Mouse (Mus musculus): ENCODE results near the gene Nrf1. TPM values are rescaled to one million over a fixed set of nuclear protein-coding genes. Genes with fewer than 3 reads are reported as not detected.

Nrf1 gene
- polyA plus RNA-seq, 2 experiments from 2014 or later, result 75.3 to 103 TPM

GRCm38 (mm10) chr6:30177305-30177704, 129.5 kb downstream of the Nrf1 start:
- no peak for ATAC-seq

GRCm38 (mm10) chr6:30178023-30178639, 130.3 kb downstream of the Nrf1 start:
- no peak for ATAC-seq

DNA sequence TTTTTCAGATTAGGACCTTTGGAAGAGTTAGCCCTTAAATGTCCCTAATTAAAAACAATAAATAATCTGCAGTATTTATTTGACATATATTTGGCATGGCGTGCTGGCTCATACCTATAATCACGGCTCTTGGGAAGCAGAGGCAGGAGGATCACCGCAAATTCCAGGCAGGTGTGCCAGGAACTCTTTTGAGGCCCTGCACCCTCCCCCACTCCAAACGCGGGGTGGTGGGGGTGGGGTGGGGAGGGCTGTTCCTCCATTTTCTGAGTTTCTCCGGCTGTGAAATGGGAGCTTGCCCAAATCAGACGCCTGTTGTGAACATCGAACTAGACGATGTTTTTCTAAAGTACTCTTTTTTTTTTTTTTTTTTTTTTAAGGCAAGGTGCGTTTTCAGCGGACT, 131.3 kb downstream of the Nrf1 start:
- no peak for ATAC-seq

- no peak for ATAC-seq
Measured at GRCm38 (mm10) chr6:30180321-30180720, 132.5 kb downstream of the Nrf1 start.

GRCm38 (mm10) chr6:30182038-30182437, 134.2 kb downstream of the Nrf1 start:
- no peak for ATAC-seq

DNA sequence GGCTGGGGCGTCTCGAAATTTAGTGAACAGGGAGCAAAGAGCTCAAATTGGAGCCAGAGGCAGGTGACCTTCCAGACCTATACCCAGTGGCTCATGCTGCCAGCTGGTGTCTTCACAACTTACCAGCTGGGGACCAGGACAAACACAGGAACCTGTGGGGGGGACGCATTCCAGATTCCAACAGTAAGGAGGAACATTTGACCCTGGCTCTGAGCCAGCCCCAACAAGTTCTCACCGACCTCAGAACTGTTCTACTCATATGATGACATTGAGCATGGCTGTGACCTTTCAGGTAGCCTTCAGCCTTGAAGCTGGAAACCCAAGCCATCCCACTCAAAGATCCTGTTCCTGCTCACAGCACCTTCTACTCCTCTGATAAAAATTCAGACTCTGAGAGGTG, 135.8 kb downstream of the Nrf1 start:
- no peak for ATAC-seq

GRCm38 (mm10) chr6:30195656-30196055, 147.9 kb downstream of the Nrf1 start:
- ATAC-seq, result no peak

DNA sequence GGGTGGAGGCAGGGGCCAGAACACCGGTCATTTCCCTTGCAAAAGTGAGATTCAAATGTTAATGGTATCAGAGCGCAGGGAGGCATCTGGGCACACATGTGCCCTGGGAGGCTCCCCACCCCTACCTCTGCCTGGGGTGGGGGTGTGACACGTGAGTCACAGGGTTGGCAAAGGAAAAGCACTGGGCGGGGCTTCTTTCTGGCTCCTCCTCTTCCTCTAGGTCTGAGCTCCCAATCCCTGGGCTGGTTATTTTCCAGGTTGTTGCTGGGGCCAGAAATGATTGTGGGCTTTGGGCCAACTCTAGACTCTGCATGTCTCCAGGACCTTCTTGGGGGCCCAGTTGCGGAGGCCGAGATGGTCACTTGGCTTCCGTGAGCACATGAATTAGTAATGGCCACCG, 148.4 kb downstream of the Nrf1 start:
- ATAC-seq, result no peak

Other genes with a start within 250 kb of the Nrf1 start
- gene Strip2, start 131.0 kb upstream of the Nrf1 start, polyA plus RNA-seq (2017; shearing (Covaris generic)), result under 1 TPM; 0.11 to 0.27 TPM